Mouse (Mus musculus): ENCODE measurements at regions not wholly inside any gene's neighbourhood (a gene's known extent, or its start where the extent isn't known, plus 50 kb on each side); places are given as distances from the start of the nearest gene placed in this dataset.
A peak's percentile ranks its signal among the peaks of the same experiment; 100 is the strongest.
"Not testable (repeated sequence)": the region's sequence is repeated elsewhere in the genome, so short reads cannot be mapped to it uniquely, and the experiment has no call there.

DNA sequence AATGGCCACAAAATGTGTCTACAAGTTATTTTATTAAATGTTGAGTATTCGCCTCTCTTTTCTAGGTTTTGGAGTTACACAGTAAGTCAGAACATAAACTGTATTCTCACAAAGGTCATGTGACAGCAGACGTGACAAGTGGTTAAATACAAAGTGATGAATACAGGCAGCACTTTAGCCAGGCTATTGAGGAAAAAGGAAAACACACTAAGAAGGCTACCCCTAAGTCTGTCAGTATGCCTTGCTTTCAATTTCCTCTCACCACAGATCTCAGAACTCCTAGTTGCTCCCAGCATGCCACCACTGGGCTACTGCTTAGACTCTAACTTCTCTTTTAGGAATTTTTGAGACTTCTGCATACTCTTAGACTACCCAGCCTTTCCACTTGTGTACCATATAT is 297.9 kb upstream of the Pex5l start:
- DNase-seq (ENCODE audit: low spot score in 2 of 2): no peak

GRCm38 (mm10) chr3:33440500-33440899 is 297.5 kb upstream of the Pex5l start:
- DNase-seq (ENCODE audit: low spot score in 2 of 2): peak; percentile 47 to 53

DNA sequence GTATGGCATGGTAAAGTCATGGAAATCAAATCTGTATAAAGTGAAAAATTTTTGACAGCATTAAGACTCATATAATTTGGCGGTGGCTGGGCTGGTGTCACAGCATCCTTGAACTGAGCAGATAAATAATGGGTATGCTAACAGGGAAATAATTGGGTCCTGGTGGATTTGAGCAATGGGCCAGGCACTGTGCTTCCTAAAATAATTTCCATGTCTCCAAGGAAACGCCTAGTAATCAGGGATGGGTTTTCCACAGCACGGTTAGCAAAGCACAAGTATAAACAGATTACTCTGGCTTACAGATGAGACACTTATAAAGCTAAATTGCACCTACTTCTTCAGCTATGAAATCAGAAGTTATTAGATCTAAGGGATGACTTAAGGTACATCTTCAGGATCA is 273.9 kb upstream of the Pex5l start:
- DNase-seq (ENCODE audit: low spot score in 2 of 2): no peak

GRCm38 (mm10) chr3:33416321-33416720 is 273.3 kb upstream of the Pex5l start:
- DNase-seq (ENCODE audit: low spot score in 2 of 2): no peak

- no peak for DNase-seq (ENCODE audit: low spot score in 2 of 2)
Measured at GRCm38 (mm10) chr3:33401904-33402303, 258.9 kb upstream of the Pex5l start.

DNA sequence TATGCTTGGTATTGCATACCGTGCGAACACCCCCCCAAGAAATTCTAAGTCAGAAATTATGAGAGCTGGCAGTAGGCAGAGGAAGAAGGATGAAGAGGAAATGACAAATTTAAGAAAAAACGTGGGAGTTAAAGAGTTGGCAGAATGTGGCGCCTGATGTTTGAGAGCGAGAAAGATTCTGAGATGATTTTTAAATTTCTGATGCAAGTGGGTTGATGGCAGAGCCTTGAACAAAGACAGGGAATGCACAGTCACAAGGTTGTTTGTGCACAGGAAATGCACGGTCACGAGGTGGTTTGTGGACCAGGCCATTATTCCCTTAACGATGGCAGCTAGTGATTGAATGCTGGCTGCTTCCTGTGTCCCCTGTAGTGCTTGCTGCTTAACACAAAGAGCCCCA is 256.3 kb upstream of the Pex5l start:
- peak; percentile 40 to 70 for DNase-seq (ENCODE audit: low spot score in 2 of 2)

- DNase-seq (ENCODE audit: low spot score in 2 of 2): no peak
Measured at GRCm38 (mm10) chr3:33398326-33398725, 255.3 kb upstream of the Pex5l start.

GRCm38 (mm10) chr3:33397217-33397616 is 254.2 kb upstream of the Pex5l start:
- DNase-seq (ENCODE audit: low spot score in 2 of 2): no peak

- DNase-seq (ENCODE audit: low spot score in 2 of 2): no peak
Measured at GRCm38 (mm10) chr3:33392541-33392822, 249.4 kb upstream of the Pex5l start.

- DNase-seq (ENCODE audit: low spot score in 2 of 2): no peak
Measured at GRCm38 (mm10) chr3:33391765-33392540, 248.9 kb upstream of the Pex5l start.

DNA sequence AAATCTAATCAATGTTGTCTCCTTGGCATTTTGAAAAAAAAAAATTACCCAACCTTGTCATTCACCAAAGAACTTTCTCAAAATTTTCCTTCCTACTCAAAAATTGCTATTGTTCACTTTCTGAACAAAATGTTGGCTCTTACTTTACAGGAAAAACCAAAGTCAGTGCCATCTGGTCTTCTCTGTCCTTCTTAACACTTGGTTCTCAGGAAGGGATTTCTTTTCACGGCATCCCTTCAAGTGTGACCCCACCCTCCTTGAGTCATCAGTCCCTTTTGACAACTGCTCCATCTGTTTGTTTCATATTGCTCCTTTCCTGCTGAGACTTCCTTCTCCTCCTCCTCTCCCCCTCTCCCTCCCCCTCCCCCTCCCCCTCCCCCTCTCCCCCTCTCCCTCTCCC is 245.1 kb upstream of the Pex5l start:
- peak in 1 of 2 experiments; percentile 39 for DNase-seq (ENCODE audit: low spot score in 2 of 2)

DNA sequence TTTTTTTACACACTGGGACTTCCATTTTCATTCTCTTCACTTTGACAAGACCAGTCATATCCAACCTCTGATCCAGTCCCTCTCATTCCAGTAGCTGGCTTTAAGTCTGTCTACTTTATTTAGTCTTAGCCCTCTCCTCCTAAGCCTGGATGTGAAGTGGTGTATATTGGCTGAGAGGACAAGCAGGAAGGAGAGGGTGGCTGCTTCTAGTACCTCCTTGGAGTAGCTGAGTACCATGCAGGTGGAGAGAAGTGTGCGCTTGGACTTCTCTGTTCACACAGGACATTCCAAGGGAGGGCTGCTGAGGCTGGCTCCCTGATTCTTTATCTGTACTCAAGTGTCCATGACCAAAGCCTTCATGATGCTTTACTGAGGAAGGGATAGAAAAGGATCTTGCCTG is 240.6 kb upstream of the Pex5l start:
- no peak for DNase-seq (ENCODE audit: low spot score in 2 of 2)

GRCm38 (mm10) chr3:33379604-33380003 is 236.6 kb upstream of the Pex5l start:
- DNase-seq (ENCODE audit: low spot score in 2 of 2): no peak

DNA sequence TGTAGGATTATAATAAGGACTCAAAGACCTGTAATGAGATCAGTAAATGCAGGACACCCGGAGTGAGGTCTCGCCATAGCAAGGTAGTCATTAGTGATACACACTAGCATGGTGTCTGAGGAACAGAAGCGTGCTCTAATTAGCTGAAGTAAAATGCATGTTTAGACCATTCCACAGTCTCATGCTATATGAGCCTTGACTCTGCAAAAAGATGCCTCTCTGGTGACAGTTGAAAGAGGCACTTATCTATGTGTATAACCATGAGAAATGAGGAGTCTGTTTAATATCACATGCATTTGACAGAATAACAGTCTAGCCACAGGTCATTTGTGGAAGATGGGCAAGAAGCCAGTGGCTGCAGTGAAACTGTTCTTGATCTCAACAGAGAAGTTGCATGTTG is 232.1 kb upstream of the Pex5l start:
- no peak for DNase-seq (ENCODE audit: low spot score in 2 of 2)

DNA sequence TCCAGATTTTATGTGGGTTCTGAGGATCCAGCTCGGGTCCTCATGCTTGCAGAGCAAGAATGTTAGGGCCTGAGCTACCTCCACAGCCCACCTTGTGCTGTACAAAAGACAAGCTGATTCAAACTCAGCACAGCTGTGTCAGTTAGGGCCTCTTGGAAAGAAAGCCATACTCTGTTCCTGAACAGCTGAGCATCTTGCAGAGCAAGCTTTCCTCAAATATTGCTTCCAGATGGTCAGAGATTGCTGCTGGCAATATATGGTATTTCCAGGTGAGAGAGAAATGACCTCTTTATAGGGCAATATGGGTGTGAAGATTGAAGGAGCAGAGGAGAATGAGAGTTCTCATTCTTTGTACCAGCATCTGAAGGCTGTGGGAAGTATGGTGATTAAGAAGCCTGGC is 229.8 kb upstream of the Pex5l start:
- no peak for DNase-seq (ENCODE audit: low spot score in 2 of 2)

DNA sequence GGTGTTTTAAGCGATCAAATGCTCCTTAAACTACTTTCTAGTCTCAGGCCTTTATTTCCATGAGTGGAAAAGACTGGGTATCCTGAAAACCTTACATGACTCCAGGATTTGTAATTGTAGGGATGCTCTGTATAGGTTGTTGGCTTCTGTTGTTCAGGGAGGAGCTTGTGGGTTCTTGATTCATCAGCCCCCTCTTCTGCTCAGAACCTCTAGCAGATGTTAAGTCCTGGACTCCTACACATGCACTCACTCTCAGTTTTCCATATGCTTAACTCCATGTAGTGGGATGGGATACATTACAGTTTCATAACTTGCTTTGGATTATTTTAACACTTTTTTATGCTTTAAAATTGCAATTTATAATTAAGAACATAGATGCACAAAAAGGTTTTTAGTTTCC is 220.5 kb upstream of the Pex5l start:
- no peak for DNase-seq (ENCODE audit: low spot score in 2 of 2)

GRCm38 (mm10) chr3:33360030-33360429 is 217.0 kb upstream of the Pex5l start:
- DNase-seq (ENCODE audit: low spot score in 2 of 2): no peak

- no peak for DNase-seq (ENCODE audit: low spot score in 2 of 2)
Measured at GRCm38 (mm10) chr3:33353860-33354259, 210.8 kb upstream of the Pex5l start.

- DNase-seq (ENCODE audit: low spot score in 2 of 2): peak in 1 of 2 experiments; percentile 29
Measured at GRCm38 (mm10) chr3:33350986-33351385, 207.9 kb upstream of the Pex5l start.

DNA sequence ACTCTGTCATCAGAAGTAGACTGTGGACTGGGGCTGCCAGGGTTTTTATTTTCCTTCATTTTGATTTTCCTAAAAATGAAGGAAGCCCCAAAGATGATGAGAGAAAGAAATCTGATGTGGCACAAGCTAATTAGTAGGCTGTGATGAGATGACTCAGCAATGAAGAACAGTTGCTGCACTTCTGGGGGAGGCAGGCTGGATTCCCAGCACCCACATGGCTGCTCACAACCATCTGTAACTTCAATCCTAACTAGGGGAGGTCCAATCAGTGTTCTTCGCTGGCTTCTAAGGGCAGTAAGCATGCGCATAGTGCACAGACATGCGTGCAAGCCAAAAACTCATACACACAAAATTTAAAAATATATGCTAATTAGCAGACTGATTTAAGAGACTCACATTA is 191.0 kb upstream of the Pex5l start:
- DNase-seq (ENCODE audit: low spot score in 2 of 2): peak; percentile 35 to 41

- DNase-seq (ENCODE audit: low spot score in 2 of 2): not testable (repeated sequence)
Measured at GRCm38 (mm10) chr3:33317691-33318090, 174.6 kb upstream of the Pex5l start.

DNA sequence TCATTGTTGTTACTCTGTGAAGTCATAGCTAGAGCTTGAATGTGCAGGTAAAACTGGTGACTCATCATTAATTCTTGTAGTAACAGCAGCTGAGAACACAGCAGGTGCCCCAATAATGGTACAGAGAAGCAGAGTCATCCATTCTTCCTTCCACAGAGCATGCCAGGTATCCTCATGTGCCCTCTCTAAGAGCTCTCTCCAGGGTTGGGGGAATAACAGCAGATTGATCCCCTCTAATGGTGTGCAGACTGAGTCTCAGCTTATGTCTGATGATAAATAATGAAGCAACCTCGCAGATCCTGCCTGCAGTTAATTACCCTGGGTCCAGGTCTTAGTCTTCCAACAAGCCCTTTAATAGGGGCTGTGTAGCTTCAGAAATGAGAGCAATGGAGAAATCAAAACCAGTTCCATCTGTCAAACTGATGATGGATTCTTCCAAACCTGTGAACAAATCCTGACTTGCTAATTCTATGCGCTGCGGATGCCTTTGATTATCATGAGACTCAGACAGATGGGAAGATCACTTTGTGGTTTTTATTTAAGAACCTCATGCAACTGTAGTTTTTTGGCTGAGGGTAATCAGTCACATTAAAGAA is 169.3 kb upstream of the Pex5l start:
- DNase-seq (ENCODE audit: low spot score in 2 of 2): no peak

DNA sequence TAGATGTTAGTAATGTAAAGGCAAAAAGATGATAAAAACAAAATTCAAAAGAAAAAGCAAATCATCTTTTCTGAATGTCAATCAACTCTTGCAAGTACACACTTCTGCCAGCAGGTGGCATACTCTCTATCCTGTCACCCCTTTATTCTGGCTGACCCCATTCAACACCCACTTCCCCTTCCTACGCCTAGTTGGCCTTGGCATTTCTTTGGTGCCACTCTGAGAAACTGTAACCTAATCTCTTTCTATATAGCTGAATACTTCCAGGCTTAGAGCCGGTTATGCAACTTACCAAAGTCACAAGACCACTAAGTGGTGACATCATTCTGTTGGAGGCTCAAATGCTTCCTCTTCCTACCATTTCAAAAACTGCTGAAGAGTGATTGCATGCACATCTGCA is 165.2 kb upstream of the Pex5l start:
- peak; percentile 12 to 18 for DNase-seq (ENCODE audit: low spot score in 2 of 2)

Data from left cerebral cortex, adult 18-20 months (tissue).